Mouse (Mus musculus) T-cell, adult 66 days (primary cell): Measurements from ENCODE around the gene Negr1. TPM values are rescaled to one million over a fixed set of nuclear protein-coding genes. Genes with fewer than 3 reads are reported as not detected.

Experiments
- total RNA-seq, 2 experiments: library from RNA; stranded (reverse); gene quantifications; 3 replicates in 1 of 2; 4 replicates in 1 of 2; pipeline ENCODE4 v1.2.4; 2023

Negr1 gene
- not detected for total RNA-seq

GRCm38 (mm10) chr3:156561524-156562423, at the start of gene Negr1:
Gene Negr1 (plus strand): TSS chr3:156561794.

